Mouse (Mus musculus): ENCODE measurements around the gene Atad5. TPM values are rescaled to one million over a fixed set of nuclear protein-coding genes. Genes with fewer than 3 reads are reported as not detected.

Gene Atad5
- polyA plus RNA-seq, 1 experiment: 0.58 TPM

- Histone ChIP-seq H3ac (ENCODE audit: control insufficient read depth, insufficient read length) (no peak overlapping the region), H3K4me3 (no peak overlapping the region), H3K27me3 (ENCODE audit: control insufficient read depth, insufficient read depth, insufficient read length) (no peaks in the 10 kb centered on the region), H3K36me3 (ENCODE audit: control insufficient read depth, insufficient read depth) (no peaks in the 10 kb centered on the region), H3K79me2 (ENCODE audit: control insufficient read depth, insufficient read depth) (no peaks in the 10 kb centered on the region), H3K4me2 (ENCODE audit: low read depth) (no peak overlapping the region)
- no peak for TF ChIP-seq TCF12 (IDR thresholded peaks at IDR 0.05; ENCODE audit: insufficient read depth, poor library complexity, severe bottlenecking)
- TF ChIP-seq MYOG (IDR thresholded peaks at IDR 0.05; ENCODE audit: control insufficient read depth in 1 of 3, insufficient read depth in 1 of 3, insufficient read length in 2 of 3, low read depth in 2 of 3): no peak
Measured at GRCm38 (mm10) chr11:80168611-80169249, 79.5 kb downstream of the Atad5 start.

GRCm38 (mm10) chr11:80169629-80170028 lies 80.4 kb downstream of the Atad5 start:
- no peaks in the 10 kb centered on the region for H3K27me3 ChIP-seq (ENCODE audit: control insufficient read depth, insufficient read depth, insufficient read length)
- no peak overlapping the region for H3K4me2 ChIP-seq (ENCODE audit: low read depth)
- TF ChIP-seq MAX (IDR thresholded peaks at IDR 0.05; ENCODE audit: low read depth) (no peak), MYOG (IDR thresholded peaks at IDR 0.05; ENCODE audit: control insufficient read depth in 1 of 3, insufficient read depth in 1 of 3, insufficient read length in 2 of 3, low read depth in 2 of 3) (no peak), TCF12 (IDR thresholded peaks at IDR 0.05; ENCODE audit: insufficient read depth, poor library complexity, severe bottlenecking) (no peak), CEBPB (IDR thresholded peaks at IDR 0.05; ENCODE audit: insufficient read depth, poor library complexity, severe bottlenecking) (no peak), POLR2A (IDR thresholded peaks at IDR 0.05; ENCODE audit: insufficient read length, low read depth) (no peak), REST (IDR thresholded peaks at IDR 0.05; ENCODE audit: insufficient read depth, insufficient read length) (no peak), SRF (IDR thresholded peaks at IDR 0.05; ENCODE audit: control insufficient read depth, insufficient read length, low read depth) (no peak), TCF3 (IDR thresholded peaks at IDR 0.05; ENCODE audit: insufficient read length, low read depth) (no peak), USF1 (IDR thresholded peaks at IDR 0.05; ENCODE audit: low read depth) (no peak), E2F4 (IDR thresholded peaks at IDR 0.05; ENCODE audit: insufficient read depth) (no peak), POLR2AphosphoS2 (IDR thresholded peaks at IDR 0.05; ENCODE audit: insufficient read length, low read depth) (no peak), MYOD1 (IDR thresholded peaks at IDR 0.05; ENCODE audit: control insufficient read depth in 1 of 3, insufficient read length in 2 of 3, low read depth in 2 of 3) (no peak)
- no peaks in the 10 kb centered on the region for H3K79me2 ChIP-seq (ENCODE audit: control insufficient read depth, insufficient read depth)
- H3K36me3 ChIP-seq (ENCODE audit: control insufficient read depth, insufficient read depth): no peaks in the 10 kb centered on the region
- H3K4me3 ChIP-seq: no peak overlapping the region
- H3ac ChIP-seq (ENCODE audit: control insufficient read depth, insufficient read length): no peak overlapping the region

- TF ChIP-seq MAX (IDR thresholded peaks at IDR 0.05; ENCODE audit: low read depth): no peak
- no peak for TF ChIP-seq POLR2AphosphoS2 (IDR thresholded peaks at IDR 0.05; ENCODE audit: insufficient read length, low read depth)
- TF ChIP-seq USF1 (IDR thresholded peaks at IDR 0.05; ENCODE audit: low read depth): no peak
- no peak for TF ChIP-seq POLR2A (IDR thresholded peaks at IDR 0.05; ENCODE audit: insufficient read length, low read depth)
- TF ChIP-seq SRF (IDR thresholded peaks at IDR 0.05; ENCODE audit: control insufficient read depth, insufficient read length, low read depth): no peak
- TF ChIP-seq CEBPB (IDR thresholded peaks at IDR 0.05; ENCODE audit: insufficient read depth, poor library complexity, severe bottlenecking): no peak
- TF ChIP-seq TCF12 (IDR thresholded peaks at IDR 0.05; ENCODE audit: insufficient read depth, poor library complexity, severe bottlenecking): no peak
- no peak for TF ChIP-seq REST (IDR thresholded peaks at IDR 0.05; ENCODE audit: insufficient read depth, insufficient read length)
- TF ChIP-seq E2F4 (IDR thresholded peaks at IDR 0.05; ENCODE audit: insufficient read depth): no peak
- no peak for TF ChIP-seq MYOD1 (IDR thresholded peaks at IDR 0.05; ENCODE audit: control insufficient read depth in 1 of 3, insufficient read length in 2 of 3, low read depth in 2 of 3)
- TF ChIP-seq MYOG (IDR thresholded peaks at IDR 0.05; ENCODE audit: control insufficient read depth in 1 of 3, insufficient read depth in 1 of 3, insufficient read length in 2 of 3, low read depth in 2 of 3): no peak
- TF ChIP-seq TCF3 (IDR thresholded peaks at IDR 0.05; ENCODE audit: insufficient read length, low read depth): no peak
- Histone ChIP-seq H3K36me3 (ENCODE audit: control insufficient read depth, insufficient read depth) (no peaks in the 10 kb centered on the region), H3K79me2 (ENCODE audit: control insufficient read depth, insufficient read depth) (no peaks in the 10 kb centered on the region), H3K4me2 (ENCODE audit: low read depth) (no peak overlapping the region), H3K4me3 (no peak overlapping the region), H3K27me3 (ENCODE audit: control insufficient read depth, insufficient read depth, insufficient read length) (no peaks in the 10 kb centered on the region), H3ac (ENCODE audit: control insufficient read depth, insufficient read length) (no peak overlapping the region)
Measured at GRCm38 (mm10) chr11:80170351-80170750, 81.2 kb downstream of the Atad5 start.

GRCm38 (mm10) chr11:80171884-80172283 lies 82.7 kb downstream of the Atad5 start:
- no peak overlapping the region for H3K4me3 ChIP-seq
- H3K27me3 ChIP-seq (ENCODE audit: control insufficient read depth, insufficient read depth, insufficient read length): no peaks in the 10 kb centered on the region
- no peak overlapping the region for H3K4me2 ChIP-seq (ENCODE audit: low read depth)
- no peaks in the 10 kb centered on the region for H3K79me2 ChIP-seq (ENCODE audit: control insufficient read depth, insufficient read depth)
- TF ChIP-seq REST (IDR thresholded peaks at IDR 0.05; ENCODE audit: insufficient read depth, insufficient read length) (no peak), E2F4 (IDR thresholded peaks at IDR 0.05; ENCODE audit: insufficient read depth) (no peak)
- H3K36me3 ChIP-seq (ENCODE audit: control insufficient read depth, insufficient read depth): no peaks in the 10 kb centered on the region
- no peak overlapping the region for H3ac ChIP-seq (ENCODE audit: control insufficient read depth, insufficient read length)

- H3ac ChIP-seq (ENCODE audit: control insufficient read depth, insufficient read length): no peak overlapping the region
- H3K79me2 ChIP-seq (ENCODE audit: control insufficient read depth, insufficient read depth): no peaks in the 10 kb centered on the region
- no peak overlapping the region for H3K4me2 ChIP-seq (ENCODE audit: low read depth)
- TF ChIP-seq POLR2AphosphoS2 (IDR thresholded peaks at IDR 0.05; ENCODE audit: insufficient read length, low read depth) (no peak), MYOD1 (IDR thresholded peaks at IDR 0.05; ENCODE audit: control insufficient read depth in 1 of 3, insufficient read length in 2 of 3, low read depth in 2 of 3) (no peak), POLR2A (IDR thresholded peaks at IDR 0.05; ENCODE audit: insufficient read length, low read depth) (no peak), TCF3 (IDR thresholded peaks at IDR 0.05; ENCODE audit: insufficient read length, low read depth) (no peak), MYOG (IDR thresholded peaks at IDR 0.05; ENCODE audit: control insufficient read depth in 1 of 3, insufficient read depth in 1 of 3, insufficient read length in 2 of 3, low read depth in 2 of 3) (no peak), USF1 (IDR thresholded peaks at IDR 0.05; ENCODE audit: low read depth) (no peak), E2F4 (IDR thresholded peaks at IDR 0.05; ENCODE audit: insufficient read depth) (no peak), TCF12 (IDR thresholded peaks at IDR 0.05; ENCODE audit: insufficient read depth, poor library complexity, severe bottlenecking) (no peak), REST (IDR thresholded peaks at IDR 0.05; ENCODE audit: insufficient read depth, insufficient read length) (no peak), SRF (IDR thresholded peaks at IDR 0.05; ENCODE audit: control insufficient read depth, insufficient read length, low read depth) (no peak), MAX (IDR thresholded peaks at IDR 0.05; ENCODE audit: low read depth) (no peak), CEBPB (IDR thresholded peaks at IDR 0.05; ENCODE audit: insufficient read depth, poor library complexity, severe bottlenecking) (no peak)
- no peak overlapping the region for H3K4me3 ChIP-seq
- H3K36me3 ChIP-seq (ENCODE audit: control insufficient read depth, insufficient read depth): no peaks in the 10 kb centered on the region
- H3K27me3 ChIP-seq (ENCODE audit: control insufficient read depth, insufficient read depth, insufficient read length): no peaks in the 10 kb centered on the region
Measured at GRCm38 (mm10) chr11:80173963-80174670, 84.9 kb downstream of the Atad5 start.
